Mouse (Mus musculus): ENCODE data around the gene Has3. TPM values are rescaled to one million over a fixed set of nuclear protein-coding genes. Genes with fewer than 3 reads are reported as not detected.

The Has3 gene
- total RNA-seq, 1 experiment = 5.0 TPM

DNA sequence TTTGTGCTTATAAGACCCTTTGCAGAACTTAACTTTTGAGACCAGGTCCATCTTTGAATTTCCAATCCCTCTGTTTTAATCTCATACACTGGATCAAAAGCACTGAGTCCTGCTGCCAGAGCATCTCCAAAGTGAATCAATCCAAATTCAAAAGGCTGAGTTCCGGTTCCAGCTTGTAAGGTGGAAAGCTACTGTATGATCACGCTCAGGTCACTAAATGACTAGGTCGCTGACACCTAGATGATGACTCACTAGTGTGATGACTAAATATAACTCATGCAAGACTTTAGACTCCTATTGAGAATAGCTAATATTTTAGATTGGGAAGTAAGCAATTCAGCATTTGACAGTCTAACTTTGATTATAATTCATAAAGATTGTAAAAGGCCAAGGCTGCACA, 18.8 kb downstream of the Has3 start:
- TF ChIP-seq ZC3H11A (IDR thresholded peaks at IDR 0.05; ENCODE audit: borderline replicate concordance, low read depth, low read length) (no peak), CHD2 (IDR thresholded peaks at IDR 0.05; ENCODE audit: low read depth, low read length) (no peak), ZNF384 (IDR thresholded peaks at IDR 0.05; ENCODE audit: low read depth, low read length) (no peak), HCFC1 (IDR thresholded peaks at IDR 0.05; ENCODE audit: borderline replicate concordance, insufficient read depth, low read length) (no peak), MAFK (IDR thresholded peaks at IDR 0.05; ENCODE audit: insufficient read depth, low read depth, low read length) (no peak)

DNA sequence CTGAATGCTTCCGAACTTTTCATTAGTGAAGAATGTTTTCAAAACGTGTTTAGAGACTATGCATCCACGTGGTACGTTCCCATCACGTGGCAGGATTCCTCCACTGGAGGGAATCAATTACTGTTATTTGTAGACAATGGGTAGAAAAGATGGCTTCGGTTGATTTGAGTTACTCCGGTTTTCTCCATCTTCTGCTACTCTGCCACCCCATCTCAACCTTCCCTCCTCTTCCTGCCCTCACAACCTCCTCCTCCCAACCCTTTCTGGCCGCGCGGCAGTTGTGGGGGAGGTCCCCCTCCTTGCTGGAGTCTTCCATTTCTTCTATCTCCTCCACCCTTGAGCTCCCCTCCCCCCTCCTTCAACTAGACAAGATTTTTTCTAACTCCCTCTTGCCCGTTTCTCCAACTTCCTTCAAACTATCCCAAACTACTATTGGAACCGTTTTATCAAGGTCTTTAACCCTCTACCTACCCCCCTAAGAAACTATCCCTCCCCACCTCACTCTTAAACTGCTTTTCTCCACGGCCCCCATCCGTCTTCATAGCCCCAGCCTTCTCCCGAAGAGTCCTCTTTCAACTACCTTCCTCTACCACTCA, 22.3 kb downstream of the Has3 start:
- peak; percentile 54 for DNase-seq (ENCODE audit: low read depth, low spot score)
- Histone ChIP-seq H3K36me3 (ENCODE audit: control insufficient read depth, insufficient read depth, low read length, poor library complexity, severe bottlenecking) (peaks cover 17% of the 10 kb centered on the region), H3K9me3 (ENCODE audit: control insufficient read depth, insufficient read depth, low read depth, low read length) (no peaks in the 10 kb centered on the region), H3K9ac (ENCODE audit: insufficient read depth, low read depth, low read length, poor library complexity, severe bottlenecking) (peak overlapping the region; percentile 100), H3K27ac (ENCODE audit: insufficient read depth, low read depth, low read length, poor library complexity, severe bottlenecking) (peak overlapping the region; percentile 99), H3K4me1 (ENCODE audit: control insufficient read depth in 2 of 2, insufficient read depth in 2 of 2, low read length in 2 of 2, poor library complexity in 1 of 2) (peaks cover 1 to 8% of the 10 kb centered on the region in 2 experiments; a peak in 3 of 4 replicates), H3K4me3 (ENCODE audit: insufficient read depth in 1 of 2, low read depth in 1 of 2, low read length in 2 of 2, poor library complexity in 1 of 2, severe bottlenecking in 1 of 2) (peak overlapping the region; percentile 87 to 100)
- in situ Hi-C loops (cut with MboI; ENCODE audit: low sequenced_read_pairs in 2 of 2, unreplicated experiment in 2 of 2) = loop anchor here in 1 of 2 experiments (25.0 kb wide), 1 partner anchor 180 kb away; no protein-coding TSS in a partner anchor
- no peak for TF ChIP-seq ZC3H11A (IDR thresholded peaks at IDR 0.05; ENCODE audit: borderline replicate concordance, low read depth, low read length)
- peak; percentile 41; the same call in 1 of the 2 replicates for TF ChIP-seq ZNF384 (IDR thresholded peaks at IDR 0.05; ENCODE audit: low read depth, low read length)
- TF ChIP-seq HCFC1 (IDR thresholded peaks at IDR 0.05; ENCODE audit: borderline replicate concordance, insufficient read depth, low read length) = 0 out of 2 replicates have a peak, but pooled peaks have one; percentile 34

More for the DNA sequence above, 18.8 kb downstream of the Has3 start:
- in situ Hi-C loops (cut with MboI; ENCODE audit: low sequenced_read_pairs in 2 of 2, unreplicated experiment in 2 of 2) = loop anchor here (10.0 to 25.0 kb wide), 2 partner anchors 174 to 177 kb away; no protein-coding TSS in a partner anchor
- Histone ChIP-seq H3K9me3 (ENCODE audit: control insufficient read depth, insufficient read depth, low read depth, low read length) (no peaks in the 10 kb centered on the region), H3K9ac (ENCODE audit: insufficient read depth, low read depth, low read length, poor library complexity, severe bottlenecking) (no peak overlapping the region), H3K36me3 (ENCODE audit: control insufficient read depth, insufficient read depth, low read length, poor library complexity, severe bottlenecking) (peaks cover 28% of the 10 kb centered on the region), H3K4me1 (ENCODE audit: control insufficient read depth in 2 of 2, insufficient read depth in 2 of 2, low read length in 2 of 2, poor library complexity in 1 of 2) (peaks cover 1 to 8% of the 10 kb centered on the region in 2 experiments; a peak in 2 of 4 replicates), H3K27ac (ENCODE audit: insufficient read depth, low read depth, low read length, poor library complexity, severe bottlenecking) (no peak overlapping the region), H3K4me3 (ENCODE audit: insufficient read depth in 1 of 2, low read depth in 1 of 2, low read length in 2 of 2, poor library complexity in 1 of 2, severe bottlenecking in 1 of 2) (no peak overlapping the region)
- DNase-seq (ENCODE audit: low read depth, low spot score) = no peak

DNA sequence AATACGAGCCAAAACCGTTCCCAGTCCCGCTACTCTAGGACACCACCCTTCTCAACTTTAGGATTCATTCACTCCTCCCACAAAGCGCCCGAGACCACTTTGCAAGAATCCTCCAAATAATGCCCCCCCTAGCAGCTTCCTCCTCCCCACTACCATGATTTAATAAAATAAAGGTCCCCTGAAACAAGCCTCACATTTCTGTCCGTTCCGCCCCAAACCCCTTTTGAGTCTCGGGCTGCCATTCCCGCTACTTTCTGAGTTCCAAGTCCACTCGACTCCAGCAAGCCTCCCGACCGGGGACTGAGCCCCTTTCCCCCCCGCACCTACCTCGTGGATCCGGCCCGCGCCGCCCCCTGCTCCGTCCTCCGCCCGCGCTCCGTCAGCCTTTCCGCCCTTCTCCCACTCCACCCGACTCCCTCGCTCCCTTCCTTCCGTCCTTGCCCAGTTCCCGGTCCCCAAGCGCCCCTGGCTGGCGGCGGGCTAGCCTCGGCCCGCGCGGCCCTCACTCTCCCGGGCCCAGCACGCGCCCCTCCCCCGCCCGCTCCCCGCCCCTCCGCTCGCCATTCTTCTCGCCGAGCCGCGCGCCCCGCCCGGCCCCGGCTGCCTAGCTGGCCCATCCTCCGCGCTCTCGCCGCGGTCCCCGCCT, 22.9 kb downstream of the Has3 start:
- DNase-seq (ENCODE audit: low read depth, low spot score) = peak; percentile 33
- H3K4me1 ChIP-seq (ENCODE audit: control insufficient read depth in 2 of 2, insufficient read depth in 2 of 2, low read length in 2 of 2, poor library complexity in 1 of 2) = peaks cover 1 to 8% of the 10 kb centered on the region in 2 experiments; a peak in 3 of 4 replicates
- H3K36me3 ChIP-seq (ENCODE audit: control insufficient read depth, insufficient read depth, low read length, poor library complexity, severe bottlenecking) = peaks cover 20% of the 10 kb centered on the region
- peak overlapping the region; percentile 100 for H3K9ac ChIP-seq (ENCODE audit: insufficient read depth, low read depth, low read length, poor library complexity, severe bottlenecking)
- TF ChIP-seq CHD2 (IDR thresholded peaks at IDR 0.05; ENCODE audit: low read depth, low read length) (no peak), ZC3H11A (IDR thresholded peaks at IDR 0.05; ENCODE audit: borderline replicate concordance, low read depth, low read length) (no peak), MAFK (IDR thresholded peaks at IDR 0.05; ENCODE audit: insufficient read depth, low read depth, low read length) (no peak), HCFC1 (IDR thresholded peaks at IDR 0.05; ENCODE audit: borderline replicate concordance, insufficient read depth, low read length) (no peak), ZNF384 (IDR thresholded peaks at IDR 0.05; ENCODE audit: low read depth, low read length) (no peak)
- peak overlapping the region; percentile 87 to 100 for H3K4me3 ChIP-seq (ENCODE audit: insufficient read depth in 1 of 2, low read depth in 1 of 2, low read length in 2 of 2, poor library complexity in 1 of 2, severe bottlenecking in 1 of 2)
- in situ Hi-C loops (cut with MboI; ENCODE audit: low sequenced_read_pairs in 2 of 2, unreplicated experiment in 2 of 2) = loop anchor here in 1 of 2 experiments (25.0 kb wide), 1 partner anchor 181 kb away; no protein-coding TSS in a partner anchor
- H3K9me3 ChIP-seq (ENCODE audit: control insufficient read depth, insufficient read depth, low read depth, low read length) = no peaks in the 10 kb centered on the region
- H3K27ac ChIP-seq (ENCODE audit: insufficient read depth, low read depth, low read length, poor library complexity, severe bottlenecking) = peak overlapping the region; percentile 99

DNA sequence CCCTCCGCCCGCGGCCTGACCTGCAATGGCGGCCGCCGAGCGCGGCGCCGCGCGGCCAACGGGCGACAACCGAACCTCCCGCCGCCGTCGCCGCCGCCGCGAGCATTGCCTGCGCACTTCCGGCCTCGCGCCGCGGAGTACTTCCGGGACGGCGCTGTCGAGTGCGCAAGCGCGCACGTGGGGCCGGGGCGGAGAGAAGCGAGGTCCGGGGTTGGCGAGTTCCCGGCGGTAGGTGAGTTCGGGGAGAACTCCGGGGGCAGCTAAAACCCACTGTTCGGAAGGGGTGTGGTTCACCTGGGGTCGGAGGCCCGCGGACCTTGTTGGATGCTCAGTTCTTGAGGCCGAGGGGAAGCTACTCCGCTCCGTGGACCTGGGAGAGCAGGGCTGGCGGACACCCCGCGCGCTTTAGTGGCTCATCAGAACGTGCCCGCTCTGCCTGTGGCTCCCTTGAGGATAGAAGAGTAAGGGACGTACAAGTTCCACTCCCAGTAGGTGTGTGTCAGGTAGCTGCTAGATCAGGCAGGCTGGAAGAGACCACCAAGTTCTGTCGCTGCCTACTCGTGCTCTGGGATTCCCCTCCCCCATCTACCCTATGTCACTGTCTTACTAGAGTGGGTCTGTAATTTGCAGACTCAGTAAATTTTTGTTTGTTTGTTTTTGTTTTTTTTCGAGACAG, 23.6 kb downstream of the Has3 start, which contains the start of gene Utp4:
Gene Utp4 (plus strand): TSS at position 156 of the 676 bp plus-strand sequence.
- Histone ChIP-seq H3K9ac (ENCODE audit: insufficient read depth, low read depth, low read length, poor library complexity, severe bottlenecking) (peak within 1 kb of the TSS; percentile 100), H3K4me3 (ENCODE audit: insufficient read depth in 1 of 2, low read depth in 1 of 2, low read length in 2 of 2, poor library complexity in 1 of 2, severe bottlenecking in 1 of 2) (peak within 1 kb of the TSS; percentile 87 to 100), H3K9me3 (ENCODE audit: control insufficient read depth, insufficient read depth, low read depth, low read length) (no peaks in the 10 kb centered on the region), H3K4me1 (ENCODE audit: control insufficient read depth in 2 of 2, insufficient read depth in 2 of 2, low read length in 2 of 2, poor library complexity in 1 of 2) (peaks cover 0 to 8% of the 10 kb centered on the region in 2 experiments; a peak in 2 of 4 replicates), H3K27ac (ENCODE audit: insufficient read depth, low read depth, low read length, poor library complexity, severe bottlenecking) (peak within 1 kb of the TSS; percentile 99), H3K36me3 (ENCODE audit: control insufficient read depth, insufficient read depth, low read length, poor library complexity, severe bottlenecking) (peaks cover 27% of the 10 kb centered on the region)
- TF ChIP-seq ZNF384 (IDR thresholded peaks at IDR 0.05; ENCODE audit: low read depth, low read length) = no peak
- no peak for TF ChIP-seq ZC3H11A (IDR thresholded peaks at IDR 0.05; ENCODE audit: borderline replicate concordance, low read depth, low read length)
- TF ChIP-seq MAFK (IDR thresholded peaks at IDR 0.05; ENCODE audit: insufficient read depth, low read depth, low read length) = 0 out of 2 replicates have a peak, but pooled peaks have one; percentile 52
- TF ChIP-seq CHD2 (IDR thresholded peaks at IDR 0.05; ENCODE audit: low read depth, low read length) = peak; percentile 28; the same call in 1 of the 2 replicates
- TF ChIP-seq HCFC1 (IDR thresholded peaks at IDR 0.05; ENCODE audit: borderline replicate concordance, insufficient read depth, low read length) = peak; percentile 63; the same call in 1 of the 2 replicates
- in situ Hi-C loops (cut with MboI; ENCODE audit: low sequenced_read_pairs in 2 of 2, unreplicated experiment in 2 of 2) = loop anchor here in 1 of 2 experiments (25.0 kb wide), 1 partner anchor 181 kb away; no protein-coding TSS in a partner anchor
- DNase-seq (ENCODE audit: low read depth, low spot score) = peak; percentile 67

All from ES-E14 (cell line).